Mouse (Mus musculus) MEL (cell line): ENCODE measurements around the gene Ddr1.

Experiments
- CHD1 ChIP-seq: IDR thresholded peaks from 2 replicates; pipeline ENCODE4 v1.6.1; 2012; ENCODE audit warnings: low read depth, mild to moderate bottlenecking, inconsistent platforms, low read length, improper control_type of control experiment
- CTCF ChIP-seq, 3 experiments: IDR thresholded peaks in 2 of 3; conservative IDR thresholded peaks in 1 of 3; 2 replicates each; pipeline ENCODE4 v1.5.1; 2011 to 2012; ENCODE audit warnings: low read length in 3 of 3, low read depth in 2 of 3, mild to moderate bottlenecking in 2 of 3, improper control_type of control experiment in 1 of 3, inconsistent platforms in 1 of 3, mixed read lengths in 1 of 3, moderate library complexity in 1 of 3; ENCODE audit not compliant: control insufficient read depth in 1 of 3, insufficient read depth in 1 of 3, poor library complexity in 1 of 3, severe bottlenecking in 1 of 3
- ELF1 ChIP-seq: IDR thresholded peaks from 2 replicates; pipeline ENCODE4 v1.6.1; 2014; ENCODE audit warnings: low read depth, mild to moderate bottlenecking, inconsistent platforms, low read length, improper control_type of control experiment, moderate library complexity
- MAX ChIP-seq: IDR thresholded peaks from 2 replicates; pipeline ENCODE4 v1.6.1; 2011; ENCODE audit warnings: low read length, improper control_type of control experiment
- MXI1 ChIP-seq: IDR thresholded peaks from 2 replicates; pipeline ENCODE4 v1.6.1; 2011; ENCODE audit warnings: mild to moderate bottlenecking, low read depth, low read length, improper control_type of control experiment
- POLR2A ChIP-seq, 2 experiments: IDR thresholded peaks; 2 replicates each; pipeline ENCODE4 v1.6.1; 2011 to 2012; ENCODE audit warnings: low read length in 2 of 2, mild to moderate bottlenecking in 2 of 2, control low read depth in 1 of 2, improper control_type of control experiment in 1 of 2, low read depth in 1 of 2, moderate library complexity in 1 of 2; ENCODE audit not compliant: control insufficient read depth in 1 of 2, insufficient read depth in 1 of 2, poor library complexity in 1 of 2
- POLR2AphosphoS2 ChIP-seq: IDR thresholded peaks from 2 replicates; pipeline ENCODE4 v1.6.1; 2011; ENCODE audit warnings: low read length, improper control_type of control experiment
- SMC3 ChIP-seq: IDR thresholded peaks from 2 replicates; pipeline ENCODE4 v1.6.1; 2011; ENCODE audit warnings: low read depth, low read length, improper control_type of control experiment

DNA sequence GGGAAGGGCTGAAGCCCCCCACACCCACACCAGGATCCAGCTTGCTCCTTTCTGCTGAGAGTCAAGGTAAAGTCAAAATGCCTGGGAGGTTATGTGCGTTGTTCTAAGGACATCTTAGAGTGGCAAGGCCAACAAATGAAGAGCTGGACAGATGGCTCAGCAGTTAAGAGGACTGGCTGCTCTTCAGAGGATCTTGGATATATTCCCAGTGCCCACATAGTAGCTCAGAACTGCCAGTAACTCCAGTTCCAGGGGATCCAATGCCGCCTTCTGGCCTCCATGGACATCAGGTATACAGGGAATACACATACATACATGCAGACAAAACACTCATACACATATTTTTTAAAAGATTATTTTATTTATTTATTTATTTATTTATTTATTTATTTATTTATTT lies 29.0 kb upstream of the Ddr1 start:
- no peak for TF ChIP-seq MAX
- no peak for TF ChIP-seq POLR2AphosphoS2
- no peak for TF ChIP-seq MXI1
- no peak for TF ChIP-seq CTCF (IDR thresholded peaks at IDR 0.05 in 2 of 3, conservative IDR thresholded peaks at IDR 0.05 in 1 of 3; ENCODE audit: control insufficient read depth in 1 of 3, insufficient read depth in 1 of 3, low read depth in 2 of 3, low read length in 3 of 3, poor library complexity in 1 of 3, severe bottlenecking in 1 of 3)
- no peak for TF ChIP-seq SMC3
- TF ChIP-seq ELF1 = no peak
- TF ChIP-seq POLR2A (IDR thresholded peaks at IDR 0.05; ENCODE audit: control insufficient read depth in 1 of 2, insufficient read depth in 1 of 2, low read depth in 1 of 2, low read length in 2 of 2, poor library complexity in 1 of 2) = no peak
- TF ChIP-seq CHD1 = no peak
